Mouse (Mus musculus) sigmoid colon, adult 10 weeks (tissue): ENCODE data around the gene Igfbp4. TPM values are rescaled to one million over a fixed set of nuclear protein-coding genes. Genes with fewer than 3 reads are reported as not detected.

Source experiments
- polyA plus RNA-seq: library from polyadenylated mRNA; stranded (reverse); fragments of 350-450 nt; fragmentation: Illumina TruSeq; extraction: RNeasy Lipid Tissue Mini Kit (QIAGEN cat#74804); gene quantifications from one replicate; pipeline ENCODE4 v1.2.3, GENCODE M21; 2014; ENCODE audit warnings: low read depth, low replicate concordance

Igfbp4 gene
- 20.5 TPM for polyA plus RNA-seq

DNA sequence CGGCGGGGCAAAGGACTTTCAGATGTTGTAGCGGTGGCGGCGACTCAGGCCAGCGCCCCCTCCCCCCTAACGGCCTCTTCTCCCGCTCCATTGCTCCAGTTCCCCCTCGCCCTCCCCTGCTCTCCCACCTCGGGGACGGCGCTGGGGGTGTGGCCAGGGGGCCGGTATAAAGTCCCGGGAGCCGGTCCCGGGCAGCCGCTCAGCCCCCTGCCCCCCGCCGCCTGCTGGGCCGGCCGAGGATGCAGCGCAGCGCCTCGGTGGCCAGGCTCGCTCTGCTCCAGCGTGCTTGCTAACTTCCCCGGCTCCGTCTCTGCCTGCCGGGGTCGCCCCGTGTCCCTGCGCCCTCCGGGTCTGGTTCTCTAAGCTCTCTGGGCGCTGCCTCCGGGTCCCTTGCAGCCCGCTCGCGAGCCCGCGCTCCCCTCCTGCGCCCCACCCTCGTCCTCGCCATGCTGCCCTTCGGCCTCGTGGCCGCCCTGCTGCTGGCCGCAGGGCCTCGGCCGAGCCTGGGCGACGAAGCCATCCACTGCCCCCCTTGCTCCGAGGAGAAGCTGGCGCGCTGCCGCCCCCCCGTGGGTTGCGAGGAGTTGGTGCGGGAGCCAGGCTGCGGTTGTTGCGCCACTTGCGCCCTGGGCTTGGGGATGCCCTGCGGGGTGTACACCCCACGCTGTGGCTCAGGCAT is at the start of gene Igfbp4:
Igfbp4 (plus strand) TSS at position 194 of the 679 bp plus-strand sequence.

DNA sequence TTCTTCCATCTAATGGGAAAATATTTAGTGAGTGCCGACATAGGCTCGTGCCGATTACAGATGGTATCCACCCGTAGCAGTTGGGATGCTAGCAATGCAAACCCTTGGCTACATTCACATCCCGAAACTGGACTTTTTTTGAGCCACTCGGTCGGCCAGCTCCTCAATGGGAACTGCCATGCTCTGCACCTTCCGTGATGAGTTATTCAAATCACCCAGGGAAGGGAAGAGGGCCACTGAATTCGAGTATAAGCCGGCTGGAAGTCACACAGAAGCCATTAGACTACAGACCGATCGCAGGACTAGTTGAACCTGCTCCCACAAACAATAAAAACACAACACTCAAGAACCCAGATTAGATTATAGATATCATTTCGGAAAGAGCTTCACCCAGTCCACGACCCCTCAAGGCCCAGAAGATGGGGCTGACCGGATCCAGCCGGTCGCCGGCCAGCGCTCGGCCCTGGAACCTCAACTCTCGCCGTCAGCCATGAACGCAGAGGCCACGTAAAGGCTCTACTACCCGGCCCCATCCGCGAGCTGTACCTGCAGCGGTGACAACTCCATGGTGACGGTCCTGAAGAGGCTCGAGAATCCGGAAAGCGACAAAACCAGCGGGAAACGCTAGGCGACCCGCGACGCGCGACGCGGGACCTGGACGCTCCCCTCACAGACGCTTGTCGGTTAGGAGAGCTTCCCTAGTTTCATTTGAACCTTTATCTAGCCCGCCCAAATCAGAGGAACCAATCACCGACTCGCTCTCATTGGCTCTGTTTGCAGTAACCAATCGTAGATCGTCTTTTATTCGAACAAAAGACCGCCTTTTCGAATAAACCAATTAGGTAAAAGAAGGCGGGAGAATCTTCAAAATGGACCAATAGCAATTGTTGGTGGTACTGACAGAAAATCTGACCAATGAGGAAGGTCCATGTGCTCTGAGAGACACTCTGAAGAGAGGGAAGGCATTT is 17.3 kb upstream of the Igfbp4 start, which contains the start of gene Top2a:
Top2a (minus strand) TSS at position 690 of the 968 bp plus-strand sequence.

DNA sequence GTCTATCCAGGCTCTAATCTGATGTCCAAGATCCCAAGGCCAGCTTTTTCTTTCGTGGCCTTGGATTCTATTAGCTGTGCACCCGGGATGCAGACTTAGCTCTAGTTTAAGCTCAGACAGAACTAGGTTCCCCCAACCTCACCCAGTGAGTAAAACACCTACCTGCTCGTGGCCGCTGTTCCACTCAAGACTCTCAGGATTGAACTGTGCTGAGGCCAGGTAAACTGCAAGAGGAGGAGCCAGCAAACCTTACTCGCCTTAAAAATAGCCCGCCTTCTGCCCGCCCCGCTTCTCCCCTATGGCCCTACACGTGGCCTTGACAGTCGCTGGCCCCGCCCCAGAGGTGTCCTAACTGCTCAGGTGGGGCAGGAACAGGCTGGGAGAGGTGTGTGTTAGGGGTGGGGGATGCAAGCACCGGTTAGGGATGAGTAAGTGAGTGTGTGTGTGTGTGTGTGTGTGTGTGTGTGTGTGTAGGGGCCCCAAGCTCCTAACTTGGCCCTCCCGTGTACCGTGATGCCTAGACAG is 48.1 kb downstream of the Igfbp4 start, which contains the start of gene Tns4:
Tns4 (minus strand) TSS at position 230 of the 525 bp plus-strand sequence.

Other genes with a start within 250 kb of the Igfbp4 start
- gene Msl1, start 245.7 kb upstream of the Igfbp4 start, polyA plus RNA-seq, result 95.5 TPM
- 31.6 TPM for gene Casc3, start 236.3 kb upstream of the Igfbp4 start, polyA plus RNA-seq
- gene Rapgefl1, start 204.5 kb upstream of the Igfbp4 start, polyA plus RNA-seq, result 33.8 TPM
- 24.1 TPM for gene Wipf2, start 177.6 kb upstream of the Igfbp4 start, polyA plus RNA-seq
- 2.2 TPM for gene Cdc6, start 133.4 kb upstream of the Igfbp4 start, polyA plus RNA-seq
- 1.3 TPM for gene Rara, start 113.4 kb upstream of the Igfbp4 start, polyA plus RNA-seq
- gene Gjd3, start 58.2 kb upstream of the Igfbp4 start, polyA plus RNA-seq, result not detected
- gene Top2a, start 17.1 kb upstream of the Igfbp4 start, polyA plus RNA-seq, result 66.4 TPM
- gene Tns4, start 48.1 kb downstream of the Igfbp4 start, polyA plus RNA-seq, result 44.7 TPM
- gene Ccr7, start 113.8 kb downstream of the Igfbp4 start, polyA plus RNA-seq, result 0.57 TPM
- 168 TPM for gene Smarce1, start 189.8 kb downstream of the Igfbp4 start, polyA plus RNA-seq
- 3.2 TPM for gene Krt222, start 202.8 kb downstream of the Igfbp4 start, polyA plus RNA-seq
- gene Krt24, start 244.0 kb downstream of the Igfbp4 start, polyA plus RNA-seq, result not detected